Mouse (Mus musculus) intestine, postnatal 0 days (tissue): ENCODE data around the gene Pld4. TPM values are rescaled to one million over a fixed set of nuclear protein-coding genes. Genes with fewer than 3 reads are reported as not detected.
A peak's percentile ranks its signal among the peaks of the same experiment; 100 is the strongest.

Experiments used
- ATAC-seq: fragments of 200-750 bp; cut with Nextera tagmentation; 2 replicates; pipeline ENCODE4 v1.8.0; 2017; ENCODE audit warnings: mild to moderate bottlenecking, moderate TSS enrichment, moderate library complexity
- H3K27ac ChIP-seq: fragments of 300-500 bp; sonication (generic); 2 replicates; pipeline ENCODE4 v1.5.1; 2014; ENCODE audit warnings: mild to moderate bottlenecking, low read depth, low read length, moderate library complexity
- H3K27me3 ChIP-seq: fragments of 300-500 bp; sonication (generic); replicated peaks from 2 replicates; pipeline ENCODE4 v1.6.1; 2014; ENCODE audit warnings: low read length, mixed read lengths; ENCODE audit not compliant: control insufficient read depth, insufficient read depth
- H3K36me3 ChIP-seq: fragments of 300-500 bp; sonication (generic); 2 replicates; pipeline ENCODE4 v1.6.1; 2014; ENCODE audit warnings: mild to moderate bottlenecking, moderate library complexity; ENCODE audit not compliant: control insufficient read depth, insufficient read depth
- H3K4me1 ChIP-seq: fragments of 300-500 bp; sonication (generic); replicated peaks from 2 replicates; pipeline ENCODE4 v1.6.1; 2014; ENCODE audit warnings: antibody characterized with exemption, low read length, mixed read lengths; ENCODE audit not compliant: control insufficient read depth, insufficient read depth
- H3K4me2 ChIP-seq: fragments of 300-500 bp; sonication (generic); replicated peaks from 2 replicates; pipeline ENCODE4 v1.6.1; 2014; ENCODE audit warnings: low read depth, mild to moderate bottlenecking, moderate library complexity
- H3K4me3 ChIP-seq: fragments of 300-500 bp; sonication (generic); 2 replicates; pipeline ENCODE4 v1.5.1; 2014; ENCODE audit warnings: low read depth, low read length
- H3K9ac ChIP-seq: fragments of 300-500 bp; sonication (generic); 2 replicates; pipeline ENCODE4 v1.6.1; 2014; ENCODE audit warnings: mild to moderate bottlenecking, low read depth, low read length
- H3K9me3 ChIP-seq: fragments of 300-500 bp; sonication (generic); 2 replicates; pipeline ENCODE4 v1.6.1; 2016; ENCODE audit warnings: mixed run types; ENCODE audit not compliant: control insufficient read depth
- CTCF ChIP-seq: sonication (generic); IDR thresholded peaks from 2 replicates; pipeline ENCODE4 v1.5.1; 2016; ENCODE audit warnings: low read depth, mild to moderate bottlenecking, control low read depth, antibody characterized with exemption, moderate library complexity
- WGBS: fragments of 180-500 bp; shearing (Covaris S2); extraction: QIAGEN DNeasy Blood & Tissue Kit; methylation state at CpG from one replicate; pipeline ENCODE4 v1.1.7; 2014; 5-methylcytosine and 5-hydroxymethylcytosine counted together
- polyA plus RNA-seq: library from polyadenylated mRNA; unstranded; fragments of >200 nt; fragmentation: Nextera tagmentation; extraction: Ambion mirVana; gene quantifications from 2 replicates; pipeline ENCODE4 v1.2.1, GENCODE M21; 2015

Pld4 gene
- polyA plus RNA-seq, 1 experiment from 2014 or later, result 6.7 TPM

- Histone ChIP-seq H3K36me3 (peaks cover 21% of the 10 kb centered on the region; the same call in 1 of the 2 replicates), H3K9ac (peak overlapping the region; percentile 87), H3K27ac (peak overlapping the region; percentile 98), H3K27me3 (no peaks in the 10 kb centered on the region), H3K4me1 (no peaks in the 10 kb centered on the region; the same call in 1 of the 2 replicates), H3K4me3 (peak overlapping the region; percentile 84), H3K9me3 (no peaks in the 10 kb centered on the region), H3K4me2 (peak overlapping the region; percentile 99)
- WGBS, result 4% methylated on average over 62 of the region's 69 CpGs
- peak; percentile 50 for TF ChIP-seq CTCF
- peak; percentile 79 for ATAC-seq
Observed at GRCm38 (mm10) chr12:112721424-112722239, 38.8 kb upstream of the Pld4 start.

GRCm38 (mm10) chr12:112722240-112723027 lies 38.0 kb upstream of the Pld4 start:
- TF ChIP-seq CTCF, result no peak
- Histone ChIP-seq H3K9ac (peak overlapping the region; percentile 87), H3K4me3 (peak overlapping the region; percentile 84), H3K9me3 (no peaks in the 10 kb centered on the region), H3K4me1 (no peaks in the 10 kb centered on the region; the same call in 1 of the 2 replicates), H3K27ac (peak overlapping the region; percentile 98), H3K4me2 (peak overlapping the region; percentile 99), H3K36me3 (peaks cover 22% of the 10 kb centered on the region; the same call in 1 of the 2 replicates), H3K27me3 (no peaks in the 10 kb centered on the region)
- peak; percentile 54 for ATAC-seq
- under 1% methylated on average over 67 of the region's 75 CpGs for WGBS

DNA sequence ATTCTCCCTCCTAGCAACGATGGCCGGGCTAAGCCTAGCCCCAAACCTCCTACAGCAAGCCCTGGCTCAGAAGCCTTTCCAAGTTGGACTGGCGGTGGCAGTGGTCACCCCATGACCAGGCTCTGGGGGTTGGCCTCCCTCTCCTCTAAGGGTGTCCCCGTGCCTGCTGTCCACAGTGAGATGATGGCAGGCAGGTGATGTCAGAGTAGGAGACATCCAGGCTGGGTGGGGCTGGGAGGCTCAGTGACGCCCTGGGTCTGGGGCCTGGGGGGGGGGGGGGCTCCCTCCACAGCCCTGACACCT lies 37.5 kb upstream of the Pld4 start:
- WGBS, result 13% methylated on average over 5 of the region's 5 CpGs
- no peaks in the 10 kb centered on the region for H3K27me3 ChIP-seq
- H3K4me2 ChIP-seq, result peak overlapping the region; percentile 99
- no peak for TF ChIP-seq CTCF
- peak overlapping the region; percentile 98; the same call in 1 of the 2 replicates for H3K27ac ChIP-seq
- H3K9ac ChIP-seq, result peak overlapping the region; percentile 87; the same call in 1 of the 2 replicates
- no peaks in the 10 kb centered on the region for H3K9me3 ChIP-seq
- peak overlapping the region; percentile 84 for H3K4me3 ChIP-seq
- H3K4me1 ChIP-seq, result no peaks in the 10 kb centered on the region; the same call in 1 of the 2 replicates
- no peak for ATAC-seq
- H3K36me3 ChIP-seq, result peaks cover 16% of the 10 kb centered on the region; the same call in 1 of the 2 replicates

DNA sequence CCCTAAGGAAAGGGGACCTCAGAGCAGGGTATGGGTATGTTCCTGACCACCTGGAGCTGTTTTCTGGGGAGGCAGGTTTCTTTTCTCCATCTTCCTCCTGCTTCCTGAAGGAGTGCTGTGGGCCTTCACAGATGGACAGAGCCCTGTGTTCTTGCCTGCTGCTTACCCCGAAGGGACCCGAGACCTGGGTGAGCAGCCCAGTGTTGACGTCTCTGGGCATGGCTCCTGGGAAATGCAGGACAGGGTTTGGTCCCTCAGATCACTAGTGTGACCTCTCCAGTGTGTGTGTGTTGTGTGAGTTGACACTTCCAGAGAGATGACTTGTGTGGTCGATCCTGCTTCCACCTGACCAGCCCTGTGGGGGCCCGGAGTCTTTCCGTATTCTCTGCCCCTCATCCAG lies 37.0 kb upstream of the Pld4 start:
- 75% methylated on average over 6 of the region's 6 CpGs for WGBS
- H3K27ac ChIP-seq, result no peak overlapping the region
- no peak for TF ChIP-seq CTCF
- H3K4me1 ChIP-seq, result no peaks in the 10 kb centered on the region; the same call in 1 of the 2 replicates
- no peak overlapping the region for H3K9ac ChIP-seq
- peak overlapping the region; percentile 99 for H3K4me2 ChIP-seq
- H3K4me3 ChIP-seq, result no peak overlapping the region; the same call in 1 of the 2 replicates
- no peaks in the 10 kb centered on the region for H3K9me3 ChIP-seq
- H3K36me3 ChIP-seq, result peaks cover 14% of the 10 kb centered on the region; the same call in 1 of the 2 replicates
- no peaks in the 10 kb centered on the region for H3K27me3 ChIP-seq
- no peak for ATAC-seq

DNA sequence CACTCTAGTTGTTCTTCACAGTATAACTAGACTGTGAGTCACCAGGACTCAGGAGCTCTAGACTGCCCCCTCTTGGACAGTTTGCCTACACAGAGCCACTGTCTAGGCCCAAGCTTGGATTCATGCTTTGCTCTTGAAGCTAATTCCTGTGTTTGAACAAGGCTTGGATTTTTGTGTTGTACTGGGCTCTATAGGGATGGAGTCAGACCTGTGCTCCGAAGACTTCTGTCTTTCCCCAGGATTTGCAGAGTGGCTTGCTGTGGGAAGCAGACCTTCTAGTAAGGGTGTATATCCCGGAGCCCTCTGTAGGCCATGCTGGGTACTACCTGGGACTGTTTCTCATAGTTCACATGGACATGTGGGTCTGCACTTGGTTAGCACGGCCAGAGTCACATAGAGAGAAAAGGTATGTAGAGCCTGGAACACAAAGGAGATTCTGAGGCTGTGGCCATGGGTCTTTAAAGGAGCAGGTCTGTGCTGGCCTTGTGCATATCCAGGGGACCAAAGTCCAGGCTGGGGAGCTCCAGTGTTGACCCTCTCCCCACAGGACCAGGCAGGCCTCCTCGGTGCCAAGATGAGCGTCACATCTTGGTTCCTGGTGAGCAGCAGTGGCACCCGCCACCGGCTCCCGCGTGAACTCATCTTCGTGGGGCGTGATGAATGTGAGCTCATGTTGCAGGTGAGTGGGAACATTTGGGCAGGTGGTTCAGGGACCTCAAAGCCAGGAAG lies 36.2 kb upstream of the Pld4 start:
- H3K36me3 ChIP-seq, result peaks cover 18% of the 10 kb centered on the region; the same call in 1 of the 2 replicates
- no peak overlapping the region for H3K4me2 ChIP-seq
- no peak overlapping the region; the same call in 1 of the 2 replicates for H3K4me3 ChIP-seq
- peak; percentile 81 for TF ChIP-seq CTCF
- no peaks in the 10 kb centered on the region for H3K27me3 ChIP-seq
- no peak overlapping the region for H3K27ac ChIP-seq
- no peaks in the 10 kb centered on the region; the same call in 1 of the 2 replicates for H3K4me1 ChIP-seq
- WGBS, result 75% methylated on average over 11 of the region's 11 CpGs
- peak; percentile 26; the same call in 1 of the 2 replicates for ATAC-seq
- H3K9me3 ChIP-seq, result no peaks in the 10 kb centered on the region
- H3K9ac ChIP-seq, result no peak overlapping the region
